Mouse (Mus musculus): ENCODE data around the gene Manba. TPM values are rescaled to one million over a fixed set of nuclear protein-coding genes. Genes with fewer than 3 reads are reported as not detected.

Gene Manba
- total and polyA plus RNA-seq, 3 experiments = 30.9 to 35.2 (median 31.5) TPM

GRCm38 (mm10) chr3:135607660-135608473 lies 122.5 kb downstream of the Manba start (continued):
- TF ChIP-seq ETS1 (conservative IDR thresholded peaks at IDR 0.05; ENCODE audit: low read depth, low read length) = peak; percentile 50; the same call in 1 of the 2 replicates
- TF ChIP-seq NRF1 (IDR thresholded peaks at IDR 0.05; ENCODE audit: low read depth, low read length) = peak; percentile 28; the same call in 1 of the 2 replicates
- 0 out of 2 replicates have a peak, but pooled peaks have one; percentile 41 for TF ChIP-seq TBP (conservative IDR thresholded peaks at IDR 0.05; ENCODE audit: low read depth, low read length)
- peak; percentile 42; the same call in 1 of the 2 replicates for TF ChIP-seq BHLHE40 (IDR thresholded peaks at IDR 0.05; ENCODE audit: low read depth, low read length)
- TF ChIP-seq SIN3A (IDR thresholded peaks at IDR 0.05; ENCODE audit: low read length) = peak; percentile 95
- peak; percentile 30; the same call in 1 of the 2 replicates for TF ChIP-seq POLR2A (IDR thresholded peaks at IDR 0.05; ENCODE audit: low read depth, low read length)
- no peak for TF ChIP-seq JUN (IDR thresholded peaks at IDR 0.05; ENCODE audit: insufficient read depth, low read depth, low read length)
- TF ChIP-seq CHD1 (IDR thresholded peaks at IDR 0.05; ENCODE audit: low read depth, low read length) = no peak; the same call in 1 of the 2 replicates
- TF ChIP-seq HCFC1 (IDR thresholded peaks at IDR 0.05; ENCODE audit: low read depth, low read length) = peak; percentile 27; the same call in 1 of the 2 replicates
- peak; percentile 90 for TF ChIP-seq MXI1 (IDR thresholded peaks at IDR 0.05; ENCODE audit: low read depth, low read length)

- Histone ChIP-seq H3K4me3 (replicated peaks in 1 of 3; ENCODE audit: low read depth in 2 of 3, low read length in 2 of 3, poor library complexity in 1 of 3) (no peak overlapping the region), H3K9me3 (replicated peaks; ENCODE audit: low read length) (no peaks in the 10 kb centered on the region), H3K27ac (ENCODE audit: insufficient read depth, low read depth) (no peak overlapping the region), H3K27me3 (replicated peaks) (no peaks in the 10 kb centered on the region), H3K9ac (ENCODE audit: insufficient read depth, low read depth) (no peak overlapping the region), H3K79me2 (replicated peaks; ENCODE audit: control insufficient read depth, extremely low read depth, insufficient read depth, poor library complexity, severe bottlenecking) (peaks cover 5% of the 10 kb centered on the region; the same call in 1 of the 2 replicates), H3K4me1 (ENCODE audit: control insufficient read depth in 1 of 2, insufficient read depth in 2 of 2) (peaks cover 31 to 97% of the 10 kb centered on the region in 2 experiments), H3K36me3 (replicated peaks in 1 of 2; ENCODE audit: control insufficient read depth in 1 of 2, insufficient read depth in 1 of 2, low read length in 1 of 2) (peaks cover 78 to 85% of the 10 kb centered on the region in 2 experiments), H3K4me2 (ENCODE audit: insufficient read depth, low read depth, poor library complexity, severe bottlenecking) (no peak overlapping the region)
- DNase-seq (ENCODE audit: extremely low read depth) = no peak
- dilution Hi-C loops (cut with MboI; ENCODE audit: extremely low pct_ligation_motif_present, extremely low pct_unique_long_range_greater_than_20kb, low sequenced_read_pairs) (no loop called here), in situ Hi-C loops (cut with MboI; ENCODE audit: low pct_ligation_motif_present, low pct_unique_long_range_greater_than_20kb, low sequenced_read_pairs) (no loop called here)
- TF ChIP-seq POLR2A (IDR thresholded peaks at IDR 0.05; ENCODE audit: low read depth, low read length) = no peak
- TF ChIP-seq SIN3A (IDR thresholded peaks at IDR 0.05; ENCODE audit: low read length) = no peak
- no peak for TF ChIP-seq NELFE (IDR thresholded peaks at IDR 0.05; ENCODE audit: low read depth, low read length)
- no peak for TF ChIP-seq HCFC1 (IDR thresholded peaks at IDR 0.05; ENCODE audit: low read depth, low read length)
- no peak for TF ChIP-seq ETS1 (conservative IDR thresholded peaks at IDR 0.05; ENCODE audit: low read depth, low read length)
- no peak for TF ChIP-seq CHD2 (IDR thresholded peaks at IDR 0.05; ENCODE audit: low read length)
- no peak for TF ChIP-seq NRF1 (IDR thresholded peaks at IDR 0.05; ENCODE audit: low read depth, low read length)
- TF ChIP-seq MAZ (IDR thresholded peaks at IDR 0.05; ENCODE audit: low read depth, low read length) = no peak
- no peak for TF ChIP-seq BHLHE40 (IDR thresholded peaks at IDR 0.05; ENCODE audit: low read depth, low read length)
- TF ChIP-seq KAT2A (IDR thresholded peaks at IDR 0.05; ENCODE audit: insufficient replicate concordance, low read length) = no peak
- TF ChIP-seq E2F4 (IDR thresholded peaks at IDR 0.05; ENCODE audit: insufficient replicate concordance, low read depth, low read length) = no peak
- TF ChIP-seq TBP (conservative IDR thresholded peaks at IDR 0.05; ENCODE audit: low read depth, low read length) = no peak
- no peak for TF ChIP-seq MAX (IDR thresholded peaks at IDR 0.05; ENCODE audit: low read length)
- no peak for TF ChIP-seq IRF4 (IDR thresholded peaks at IDR 0.05; ENCODE audit: low read depth, low read length)
These were observed 124.8 kb downstream of the Manba start for GRCm38 (mm10) chr3:135610221-135610620.

Data from CH12.LX (cell line).